ENCODE assay signal across 18 mouse cellular contexts in genomic region chr3:3001224-3001623, GRCm38 (mm10).
DNase-seq lines count a peak whose midpoint lies in the region; ATAC-seq and TF ChIP-seq lines count a peak whose summit lies in the region.
"Had no signal": no experiment of that assay in that cellular context is flagged by ENCODE, and none has a peak within 500 bp of the region (broad histone marks: within the 10 kb centered on the region; RNA-seq: fewer than 3 reads in every experiment).

No protein-coding gene starts in this region.

- no peaks in the 10 kb centered on the region for H3K27me3 ChIP-seq in embryonic facial prominence, embryonic 13.5 days
- H3K27me3 ChIP-seq in embryonic facial prominence, embryonic 10.5 days (replicated peaks; ENCODE audit: low read depth, poor library complexity, severe bottlenecking), result no peaks in the 10 kb centered on the region
- H3K27me3 ChIP-seq in hindbrain, embryonic 12.5 days, result no peaks in the 10 kb centered on the region
- H3K27me3 ChIP-seq in hindbrain, embryonic 16.5 days (replicated peaks; ENCODE audit: control insufficient read depth, insufficient read depth, low read length), result no peaks in the 10 kb centered on the region
- no peaks in the 10 kb centered on the region for H3K27me3 ChIP-seq in liver, postnatal 0 days (ENCODE audit: insufficient read depth, low read length)
- H3K27me3 ChIP-seq in liver, embryonic 12.5 days (replicated peaks), result no peaks in the 10 kb centered on the region
- H3K27me3 ChIP-seq in hindbrain, embryonic 13.5 days, result no peaks in the 10 kb centered on the region
- H3K27me3 ChIP-seq: forebrain, embryonic 15.5 days; limb, embryonic 12.5 days; liver, embryonic 15.5 days had no signal

- 66% methylated on average over 4 of the region's 4 CpGs for WGBS in embryonic facial prominence, embryonic 13.5 days
- 73% methylated on average over 4 of the region's 4 CpGs for WGBS in embryonic facial prominence, embryonic 10.5 days
- WGBS in hindbrain, embryonic 12.5 days, result 73% methylated on average over 4 of the region's 4 CpGs
- WGBS in hindbrain, embryonic 16.5 days, result 69% methylated on average over 4 of the region's 4 CpGs
- WGBS in liver, postnatal 0 days (ENCODE audit: insufficient replicate concordance), result 58% methylated on average over 4 of the region's 4 CpGs
- 48% methylated on average over 4 of the region's 4 CpGs for WGBS in liver, embryonic 12.5 days (ENCODE audit: insufficient replicate concordance)
- WGBS in hindbrain, embryonic 13.5 days, result 75% methylated on average over 4 of the region's 4 CpGs

- no peak for DNase-seq in embryonic facial prominence, embryonic 10.5 days (ENCODE audit: low spot score)
- peak; percentile 6 for DNase-seq in liver, postnatal 0 days
- DNase-seq in retina, embryonic 14.5 days (ENCODE audit: low spot score), result no peak
- DNase-seq: adrenal gland, adult 2 months; cerebellum, adult 2 months; kidney, adult 2 months; kidney, postnatal 36 days; layer of hippocampus, adult 9-11 months; lung, postnatal 14 days; retina, postnatal 1 day had no signal

- H3K9me3 ChIP-seq in embryonic facial prominence, embryonic 13.5 days, result peaks cover 49% of the 10 kb centered on the region
- peaks cover 57% of the 10 kb centered on the region for H3K9me3 ChIP-seq in embryonic facial prominence, embryonic 10.5 days
- H3K9me3 ChIP-seq in hindbrain, embryonic 12.5 days (replicated peaks), result peaks cover 55% of the 10 kb centered on the region
- peaks cover 47% of the 10 kb centered on the region for H3K9me3 ChIP-seq in hindbrain, embryonic 16.5 days (ENCODE audit: control insufficient read depth, low read length)
- H3K9me3 ChIP-seq in liver, postnatal 0 days (ENCODE audit: low read length), result 0 out of 2 replicates have a peak, but pooled peaks cover 8% of the 10 kb centered on the region
- peaks cover 51% of the 10 kb centered on the region for H3K9me3 ChIP-seq in liver, embryonic 12.5 days (replicated peaks)
- peaks cover 54% of the 10 kb centered on the region for H3K9me3 ChIP-seq in hindbrain, embryonic 13.5 days

- no peak for TF ChIP-seq EP300 in liver, postnatal 0 days (IDR thresholded peaks at IDR 0.05; ENCODE audit: low read depth)

- no peak for TF ChIP-seq CTCF in liver, postnatal 0 days (IDR thresholded peaks at IDR 0.05; ENCODE audit: low read depth)

- no peaks in the 10 kb centered on the region for H3K4me1 ChIP-seq in embryonic facial prominence, embryonic 13.5 days
- no peaks in the 10 kb centered on the region for H3K4me1 ChIP-seq in embryonic facial prominence, embryonic 10.5 days
- H3K4me1 ChIP-seq in hindbrain, embryonic 12.5 days, result no peaks in the 10 kb centered on the region
- no peaks in the 10 kb centered on the region for H3K4me1 ChIP-seq in hindbrain, embryonic 16.5 days (ENCODE audit: control insufficient read depth, insufficient read depth, low read depth, low read length)
- H3K4me1 ChIP-seq in liver, postnatal 0 days (ENCODE audit: insufficient read depth), result no peaks in the 10 kb centered on the region
- H3K4me1 ChIP-seq in liver, embryonic 12.5 days, result no peaks in the 10 kb centered on the region
- H3K4me1 ChIP-seq in hindbrain, embryonic 13.5 days (replicated peaks), result no peaks in the 10 kb centered on the region
- H3K4me1 ChIP-seq: forebrain, embryonic 15.5 days; limb, embryonic 12.5 days; liver, embryonic 15.5 days had no signal

- H3K27ac ChIP-seq in embryonic facial prominence, embryonic 13.5 days, result no peak overlapping the region
- H3K27ac ChIP-seq in embryonic facial prominence, embryonic 10.5 days (replicated peaks), result no peak overlapping the region
- H3K27ac ChIP-seq in hindbrain, embryonic 12.5 days, result no peak overlapping the region
- no peak overlapping the region for H3K27ac ChIP-seq in hindbrain, embryonic 16.5 days (ENCODE audit: low read depth, low read length)
- no peak overlapping the region for H3K27ac ChIP-seq in liver, postnatal 0 days (ENCODE audit: low read depth)
- no peak overlapping the region for H3K27ac ChIP-seq in liver, embryonic 12.5 days
- H3K27ac ChIP-seq in hindbrain, embryonic 13.5 days, result no peak overlapping the region
- H3K27ac ChIP-seq: forebrain, embryonic 15.5 days; limb, embryonic 12.5 days; liver, embryonic 15.5 days had no signal

- ATAC-seq in embryonic facial prominence, embryonic 13.5 days (ENCODE audit: insufficient number of reproducible peaks, insufficient read depth, low FRiP score, low TSS enrichment, low read depth), result 0 out of 2 replicates have a peak, but pooled peaks have one; percentile 45
- 0 out of 2 replicates have a peak, but pooled peaks have one; percentile 18 for ATAC-seq in hindbrain, embryonic 12.5 days (ENCODE audit: low FRiP score)
- no peak for ATAC-seq in hindbrain, embryonic 16.5 days
- 0 out of 2 replicates have a peak, but pooled peaks have one; percentile 18 for ATAC-seq in liver, postnatal 0 days
- ATAC-seq in liver, embryonic 12.5 days, result no peak
- ATAC-seq in hindbrain, embryonic 13.5 days (ENCODE audit: low FRiP score), result 0 out of 2 replicates have a peak, but pooled peaks have one; percentile 62

- H3K4me3 ChIP-seq in embryonic facial prominence, embryonic 13.5 days, result no peak overlapping the region
- no peak overlapping the region for H3K4me3 ChIP-seq in embryonic facial prominence, embryonic 10.5 days
- no peak overlapping the region for H3K4me3 ChIP-seq in hindbrain, embryonic 12.5 days
- H3K4me3 ChIP-seq in hindbrain, embryonic 16.5 days (ENCODE audit: low read length), result no peak overlapping the region
- H3K4me3 ChIP-seq in liver, postnatal 0 days (ENCODE audit: low read depth, low read length), result no peak overlapping the region
- no peak overlapping the region for H3K4me3 ChIP-seq in liver, embryonic 12.5 days
- H3K4me3 ChIP-seq in hindbrain, embryonic 13.5 days, result no peak overlapping the region
- H3K4me3 ChIP-seq: forebrain, embryonic 15.5 days; limb, embryonic 12.5 days; liver, embryonic 15.5 days had no signal

- H3K9ac ChIP-seq in embryonic facial prominence, embryonic 13.5 days, result no peak overlapping the region
- H3K9ac ChIP-seq in hindbrain, embryonic 12.5 days, result no peak overlapping the region
- no peak overlapping the region for H3K9ac ChIP-seq in hindbrain, embryonic 16.5 days (ENCODE audit: low read depth, low read length)
- H3K9ac ChIP-seq in liver, postnatal 0 days (replicated peaks), result no peak overlapping the region
- H3K9ac ChIP-seq in liver, embryonic 12.5 days, result no peak overlapping the region
- no peak overlapping the region for H3K9ac ChIP-seq in hindbrain, embryonic 13.5 days
- H3K9ac ChIP-seq: forebrain, embryonic 15.5 days; limb, embryonic 12.5 days; liver, embryonic 15.5 days had no signal

- no peaks in the 10 kb centered on the region for H3K36me3 ChIP-seq in embryonic facial prominence, embryonic 13.5 days
- H3K36me3 ChIP-seq in embryonic facial prominence, embryonic 10.5 days (replicated peaks), result no peaks in the 10 kb centered on the region
- H3K36me3 ChIP-seq in hindbrain, embryonic 12.5 days, result no peaks in the 10 kb centered on the region
- no peaks in the 10 kb centered on the region for H3K36me3 ChIP-seq in hindbrain, embryonic 16.5 days (ENCODE audit: control insufficient read depth, insufficient read depth, low read length)
- no peaks in the 10 kb centered on the region for H3K36me3 ChIP-seq in liver, postnatal 0 days (replicated peaks; ENCODE audit: insufficient read depth, low read length)
- no peaks in the 10 kb centered on the region for H3K36me3 ChIP-seq in liver, embryonic 12.5 days
- H3K36me3 ChIP-seq in hindbrain, embryonic 13.5 days, result no peaks in the 10 kb centered on the region
- H3K36me3 ChIP-seq: forebrain, embryonic 15.5 days; limb, embryonic 12.5 days; liver, embryonic 15.5 days had no signal

- no peak overlapping the region for H3K4me2 ChIP-seq in embryonic facial prominence, embryonic 13.5 days
- H3K4me2 ChIP-seq in hindbrain, embryonic 12.5 days (replicated peaks), result no peak overlapping the region
- H3K4me2 ChIP-seq in hindbrain, embryonic 16.5 days (ENCODE audit: low read length), result no peak overlapping the region
- H3K4me2 ChIP-seq in liver, postnatal 0 days (ENCODE audit: low read depth, low read length), result no peak overlapping the region
- no peak overlapping the region for H3K4me2 ChIP-seq in liver, embryonic 12.5 days
- no peak overlapping the region for H3K4me2 ChIP-seq in hindbrain, embryonic 13.5 days
- H3K4me2 ChIP-seq: forebrain, embryonic 15.5 days; limb, embryonic 12.5 days; liver, embryonic 15.5 days had no signal

Comparison
In these comparisons a context has a peak if more than half of its experiments do, and no peak if none do; other contexts are left out.
1. ATAC-seq: peak in embryonic facial prominence, embryonic 13.5 days (single experiment), hindbrain, embryonic 12.5 days (single experiment), liver, postnatal 0 days (single experiment) and hindbrain, embryonic 13.5 days (single experiment); none in hindbrain, embryonic 16.5 days (single experiment) and liver, embryonic 12.5 days (single experiment).